Mouse (Mus musculus) brain, adult 2 months (tissue): ENCODE measurements around the gene Tk1.
"Not testable (repeated sequence)": the region's sequence is repeated elsewhere in the genome, so short reads cannot be mapped to it uniquely, and the experiment has no call there.

ENCODE experiments used
- DNase-seq: peaks from one replicate; pipeline ENCODE4 v3.0.0; 2011; ENCODE audit warnings: low read depth, low spot score

The Tk1 gene

GRCm38 (mm10) chr11:117847593-117848215 lies 21.8 kb upstream of the Tk1 start:
- DNase-seq = no peak

- DNase-seq = peak; percentile 17
These were observed 20.7 kb upstream of the Tk1 start for GRCm38 (mm10) chr11:117846640-117847039.

- no peak for DNase-seq
These were observed 19.8 kb upstream of the Tk1 start for GRCm38 (mm10) chr11:117845651-117846050.

GRCm38 (mm10) chr11:117844997-117845396 lies 19.1 kb upstream of the Tk1 start:
- no peak for DNase-seq

GRCm38 (mm10) chr11:117843434-117843833 lies 17.5 kb upstream of the Tk1 start:
- DNase-seq = no peak

- DNase-seq = no peak
These were observed 15.0 kb upstream of the Tk1 start for GRCm38 (mm10) chr11:117840910-117841309.

GRCm38 (mm10) chr11:117839021-117839420 lies 13.1 kb upstream of the Tk1 start:
- no peak for DNase-seq

GRCm38 (mm10) chr11:117838572-117838971 lies 12.7 kb upstream of the Tk1 start:
- no peak for DNase-seq

- DNase-seq = peak; percentile 71
These were observed 10.4 kb upstream of the Tk1 start for GRCm38 (mm10) chr11:117836306-117836705.

- no peak for DNase-seq
These were observed 8.2 kb upstream of the Tk1 start for GRCm38 (mm10) chr11:117834086-117834485.

- DNase-seq = not testable (repeated sequence)
These were observed 7.6 kb upstream of the Tk1 start for GRCm38 (mm10) chr11:117833509-117833908.

GRCm38 (mm10) chr11:117832086-117832969 lies 6.4 kb upstream of the Tk1 start:
- peak; percentile 81 for DNase-seq

- DNase-seq = no peak
These were observed 4.5 kb upstream of the Tk1 start for GRCm38 (mm10) chr11:117830401-117830800.

- no peak for DNase-seq
These were observed 3.9 kb upstream of the Tk1 start for GRCm38 (mm10) chr11:117829671-117830215.

GRCm38 (mm10) chr11:117828888-117829604 lies 3.2 kb upstream of the Tk1 start:
- DNase-seq = peak; percentile 52

- no peak for DNase-seq
These were observed 2.4 kb upstream of the Tk1 start for GRCm38 (mm10) chr11:117828149-117828887.

- DNase-seq = no peak
These were observed 1.5 kb upstream of the Tk1 start for GRCm38 (mm10) chr11:117827386-117827785.

GRCm38 (mm10) chr11:117826916-117827315 lies 1.0 kb upstream of the Tk1 start:
- DNase-seq = no peak

GRCm38 (mm10) chr11:117826164-117826563 lies 272 bp upstream of the Tk1 start:
- DNase-seq = peak; percentile 18

- DNase-seq = peak; percentile 84
These were observed 1.6 kb downstream of the Tk1 start for GRCm38 (mm10) chr11:117824060-117824969.
